Mouse (Mus musculus) testis, adult 2 months (tissue): ENCODE results near the gene 9030612E09Rik. TPM values are rescaled to one million over a fixed set of nuclear protein-coding genes. Genes with fewer than 3 reads are reported as not detected.

Experiments
- H3K27ac ChIP-seq: fragments of 200-500 bp; 2 replicates; pipeline ENCODE4 v1.5.1; 2012; ENCODE audit warnings: low read depth, low read length; ENCODE audit not compliant: control insufficient read depth, insufficient read depth
- H3K27me3 ChIP-seq: fragments of 200-500 bp; 2 replicates; pipeline ENCODE4 v1.6.1; 2012; ENCODE audit warnings: mild to moderate bottlenecking, low read length, moderate library complexity; ENCODE audit not compliant: control insufficient read depth, insufficient read depth
- H3K36me3 ChIP-seq: fragments of 200-500 bp; 2 replicates; pipeline ENCODE4 v1.6.1; 2012; ENCODE audit warnings: mild to moderate bottlenecking, low read length; ENCODE audit not compliant: control insufficient read depth, insufficient read depth
- H3K4me1 ChIP-seq: fragments of 200-500 bp; 2 replicates; pipeline ENCODE4 v1.6.1; 2012; ENCODE audit warnings: low read length; ENCODE audit not compliant: control insufficient read depth, insufficient read depth
- H3K4me3 ChIP-seq: fragments of 200-500 bp; 2 replicates; pipeline ENCODE4 v1.5.1; 2012; ENCODE audit warnings: low read depth, mild to moderate bottlenecking, low read length, moderate library complexity, mixed read lengths; ENCODE audit not compliant: control insufficient read depth
- CTCF ChIP-seq: fragments of 200-500 bp; IDR thresholded peaks from 2 replicates; pipeline ENCODE4 v1.5.1; 2012; ENCODE audit warnings: low read depth, mild to moderate bottlenecking, inconsistent platforms, low read length, moderate library complexity; ENCODE audit not compliant: control insufficient read depth, insufficient read depth, insufficient replicate concordance
- POLR2A ChIP-seq: fragments of 200-500 bp; IDR thresholded peaks from 2 replicates; pipeline ENCODE4 v1.6.1; 2012; ENCODE audit warnings: low read depth, mild to moderate bottlenecking, inconsistent platforms, low read length, moderate library complexity; ENCODE audit not compliant: control insufficient read depth
- polyA plus RNA-seq: library from polyadenylated mRNA; depleted of rRNA; stranded (reverse); fragments of >200 nt; gene quantifications from 2 replicates; pipeline ENCODE4 v1.2.3, GENCODE M21; 2012

The 9030612E09Rik gene
- polyA plus RNA-seq, 1 experiment: 0.49 TPM

DNA sequence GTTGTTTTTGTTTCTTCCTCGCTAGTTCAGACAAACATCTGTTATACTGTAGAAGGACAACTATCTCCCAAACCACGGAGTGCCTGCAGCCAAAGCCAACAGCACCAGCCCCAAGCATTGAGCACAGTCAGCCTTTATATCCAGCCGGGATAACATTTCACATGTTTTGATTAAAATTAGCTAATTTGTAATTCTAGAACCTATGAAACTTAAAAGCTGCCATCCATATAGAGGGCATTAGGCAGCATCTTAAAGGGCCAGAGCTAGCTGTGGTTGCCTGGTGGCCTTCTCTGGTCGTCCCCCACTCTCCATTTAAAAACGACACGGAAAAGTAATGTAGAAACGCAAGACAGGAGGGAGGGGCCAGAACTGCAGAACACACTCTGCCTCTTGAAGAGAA is 2.4 kb upstream of the 9030612E09Rik start:
- no peaks in the 10 kb centered on the region; the same call in none of the 2 replicates for H3K27me3 ChIP-seq
- H3K36me3 ChIP-seq: no peaks in the 10 kb centered on the region
- TF ChIP-seq CTCF: no peak
- no peak for TF ChIP-seq POLR2A
- no peak overlapping the region for H3K4me3 ChIP-seq
- H3K4me1 ChIP-seq: peaks cover 5% of the 10 kb centered on the region
- H3K27ac ChIP-seq: no peak overlapping the region

DNA sequence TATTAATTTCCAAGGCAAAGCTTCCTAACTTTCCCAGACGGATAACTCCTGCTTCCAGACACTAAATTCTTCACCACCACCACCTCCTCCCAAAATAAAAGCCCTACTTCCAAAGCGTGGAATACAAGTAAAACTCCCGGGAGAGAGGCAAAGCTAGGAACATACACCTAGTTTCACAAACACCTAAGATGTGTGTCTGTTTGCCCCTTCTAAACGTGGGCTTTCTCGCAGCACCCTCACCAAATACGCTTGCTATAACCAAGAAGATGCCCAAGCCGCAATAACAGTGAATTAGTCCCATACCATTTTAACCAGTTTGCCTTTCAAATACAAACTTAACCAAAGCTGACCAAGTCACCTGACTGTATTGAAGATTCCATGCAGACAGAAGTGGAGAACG is 1.9 kb upstream of the 9030612E09Rik start:
- TF ChIP-seq POLR2A (no peak), CTCF (no peak)
- no peaks in the 10 kb centered on the region for H3K36me3 ChIP-seq
- no peaks in the 10 kb centered on the region; the same call in none of the 2 replicates for H3K27me3 ChIP-seq
- H3K4me3 ChIP-seq: peak overlapping the region; percentile 14; the same call in 1 of the 2 replicates
- H3K4me1 ChIP-seq: peaks cover 5% of the 10 kb centered on the region
- no peak overlapping the region for H3K27ac ChIP-seq

DNA sequence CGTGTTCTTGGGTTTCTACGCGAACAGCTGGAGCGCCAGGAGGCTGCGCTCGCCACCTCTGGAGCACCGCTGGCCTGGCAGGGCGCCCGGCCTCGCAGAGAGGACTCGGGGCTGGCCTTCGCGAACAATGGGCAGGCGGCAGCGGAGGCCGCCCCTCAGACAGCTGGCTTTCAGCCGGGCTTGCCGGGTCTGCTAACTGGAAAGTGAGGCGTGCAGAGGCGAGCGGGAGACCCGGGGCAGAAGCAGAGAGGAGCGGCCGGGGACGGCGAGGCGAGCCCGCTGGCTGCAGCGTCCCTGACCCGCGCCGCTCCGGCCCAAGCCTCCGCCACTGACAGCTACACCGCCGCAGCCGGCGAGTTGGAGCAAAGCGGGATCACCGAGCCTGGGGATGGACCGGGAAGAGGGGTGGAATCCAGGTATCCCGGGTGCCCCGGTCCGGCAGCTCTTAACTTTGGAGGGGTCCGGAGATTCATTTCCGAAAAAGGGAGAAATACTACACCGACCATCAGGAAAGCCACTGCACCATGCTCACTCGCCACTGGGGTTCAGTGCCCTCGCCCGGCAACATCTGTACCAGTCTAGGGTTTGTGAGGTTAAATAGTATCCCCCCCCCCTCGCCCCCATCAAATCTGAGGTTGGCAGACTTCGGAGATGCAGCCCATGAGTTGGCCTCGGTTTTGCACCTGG is 1.2 kb upstream of the 9030612E09Rik start:
- Histone ChIP-seq H3K27me3 (no peaks in the 10 kb centered on the region; the same call in none of the 2 replicates), H3K27ac (no peak overlapping the region), H3K36me3 (no peaks in the 10 kb centered on the region), H3K4me1 (peaks cover 5% of the 10 kb centered on the region), H3K4me3 (peak overlapping the region; percentile 82)
- no peak for TF ChIP-seq CTCF

DNA sequence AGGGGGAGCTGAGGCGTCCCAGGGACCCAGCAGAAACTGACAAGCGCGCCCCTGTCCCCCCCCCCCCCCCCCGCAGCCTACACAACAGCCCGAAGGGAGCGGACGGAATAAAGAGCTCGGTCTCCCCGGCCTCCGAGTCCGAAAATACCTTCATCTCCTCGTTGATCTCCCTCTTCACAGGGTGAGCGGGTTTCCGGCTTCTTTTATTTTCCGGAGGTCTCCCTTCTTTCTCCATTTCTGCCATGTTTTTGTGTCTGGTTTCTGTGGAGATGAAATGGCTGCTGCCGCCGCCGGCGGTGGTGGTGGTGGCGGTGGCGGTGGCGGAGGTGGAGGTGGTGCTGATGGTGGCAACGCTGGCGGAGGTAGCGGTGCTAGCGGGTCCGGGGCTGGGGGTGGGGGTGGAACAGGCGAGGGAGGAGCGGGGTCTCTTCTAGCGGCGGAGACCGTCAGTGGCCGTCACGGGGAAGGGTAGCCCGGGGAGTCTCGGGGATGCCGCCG is 627 bp upstream of the 9030612E09Rik start:
- TF ChIP-seq CTCF (no peak), POLR2A (no peak)
- Histone ChIP-seq H3K4me1 (peaks cover 5% of the 10 kb centered on the region), H3K27ac (no peak overlapping the region), H3K36me3 (no peaks in the 10 kb centered on the region), H3K4me3 (peak overlapping the region; percentile 82), H3K27me3 (no peaks in the 10 kb centered on the region; the same call in none of the 2 replicates)

DNA sequence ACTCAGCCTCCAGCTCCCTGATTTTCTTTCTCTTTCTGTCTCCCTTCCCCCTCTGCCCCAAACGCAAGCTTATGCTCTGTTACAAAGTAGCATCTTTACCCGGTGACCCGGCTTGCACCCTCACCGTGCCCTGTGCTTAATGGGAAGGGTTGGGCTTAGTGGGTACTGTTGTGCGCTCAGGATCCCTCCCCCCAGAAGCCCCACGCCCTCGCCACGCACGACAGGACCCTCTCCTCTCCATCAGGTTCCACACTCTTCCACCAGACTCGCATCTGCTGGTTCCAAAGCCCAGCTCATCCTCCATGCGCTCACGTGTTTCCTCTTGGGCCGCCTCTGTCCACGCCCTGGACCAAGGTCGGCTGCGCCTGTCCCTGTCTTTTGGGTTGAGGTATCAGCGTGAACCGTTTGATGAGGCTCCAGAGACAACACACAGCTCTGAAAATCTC is 675 bp downstream of the 9030612E09Rik start:
- Histone ChIP-seq H3K27ac (peak overlapping the region; percentile 81; the same call in 1 of the 2 replicates), H3K4me3 (peak overlapping the region; percentile 85), H3K4me1 (peaks cover 5% of the 10 kb centered on the region), H3K27me3 (no peaks in the 10 kb centered on the region; the same call in none of the 2 replicates), H3K36me3 (no peaks in the 10 kb centered on the region)
- TF ChIP-seq POLR2A (no peak), CTCF (no peak)

DNA sequence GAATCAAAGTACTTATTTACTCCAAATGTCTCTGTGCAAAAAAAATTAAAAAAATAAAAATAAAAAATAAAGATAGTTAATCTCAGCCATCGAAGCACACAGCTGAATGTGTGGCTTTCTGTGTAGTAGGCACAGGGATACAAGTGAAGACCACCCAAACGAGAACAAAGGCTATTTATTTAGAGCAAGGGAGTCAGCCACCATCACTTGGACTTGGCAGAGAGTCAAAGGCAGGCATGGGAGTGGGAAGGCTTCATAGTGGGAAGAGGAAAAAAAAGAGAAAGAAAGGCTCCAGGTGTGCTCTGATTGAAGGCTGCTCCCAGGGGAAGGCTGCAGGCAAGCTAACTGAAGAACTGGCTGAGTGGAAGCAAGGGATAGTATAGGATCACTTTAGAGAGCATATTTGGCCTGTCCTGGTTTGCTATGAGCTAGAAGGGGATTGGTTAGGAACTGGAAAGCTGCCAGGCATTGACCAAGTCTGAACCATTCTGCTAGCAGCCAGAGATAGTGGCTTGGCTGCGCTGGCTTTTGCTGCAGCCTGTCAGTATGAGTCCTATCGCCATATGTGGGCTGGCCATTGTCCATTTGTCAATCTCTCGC is 5.9 kb downstream of the 9030612E09Rik start:
- no peak overlapping the region for H3K27ac ChIP-seq
- H3K27me3 ChIP-seq: no peaks in the 10 kb centered on the region
- no peaks in the 10 kb centered on the region for H3K36me3 ChIP-seq
- no peak overlapping the region for H3K4me3 ChIP-seq
- no peaks in the 10 kb centered on the region for H3K4me1 ChIP-seq
- TF ChIP-seq CTCF (no peak), POLR2A (no peak)

DNA sequence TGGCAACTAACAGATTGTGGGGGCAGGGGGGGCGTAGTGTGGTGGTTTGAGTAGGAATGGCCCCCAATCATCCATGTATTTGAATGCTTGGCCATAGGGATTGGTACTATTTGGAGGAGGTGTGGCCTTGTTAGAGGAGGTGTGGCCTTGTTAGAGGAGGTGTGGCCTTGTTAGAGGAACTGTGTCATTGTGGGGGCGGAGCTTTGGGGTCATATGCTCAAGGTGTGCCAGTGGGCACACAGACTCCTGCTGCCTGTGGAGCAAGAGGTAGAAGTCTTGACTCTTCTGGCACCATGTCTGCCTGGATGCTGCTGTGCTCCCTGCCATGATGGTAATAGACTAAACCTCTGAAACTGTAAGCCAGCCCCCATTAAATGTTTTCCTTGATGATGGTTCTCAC is 25.7 kb downstream of the 9030612E09Rik start:
- Histone ChIP-seq H3K27ac (no peak overlapping the region), H3K4me3 (no peak overlapping the region), H3K27me3 (no peaks in the 10 kb centered on the region), H3K4me1 (no peaks in the 10 kb centered on the region), H3K36me3 (no peaks in the 10 kb centered on the region)
- TF ChIP-seq POLR2A (no peak), CTCF (no peak)
